Mouse (Mus musculus) erythroblast, embryonic 14.5 days (primary cell): ENCODE data around the gene Racgap1.

Source experiments
- GATA1 ChIP-seq: IDR thresholded peaks from 2 replicates; pipeline ENCODE4 v1.6.1; 2012; ENCODE audit warnings: low read length, inconsistent platforms, mixed read lengths
- TAL1 ChIP-seq: IDR thresholded peaks from 3 replicates; pipeline ENCODE4 v1.6.1; 2012; ENCODE audit warnings: low read length, inconsistent platforms, mixed read lengths

GRCm38 (mm10) chr15:99605595-99605994 is 45.9 kb downstream of the Racgap1 start:
- TF ChIP-seq GATA1 (no peak), TAL1 (no peak)
